Mouse (Mus musculus) stomach, embryonic 16.5 days (tissue): ENCODE data around the gene Mavs. TPM values are rescaled to one million over a fixed set of nuclear protein-coding genes. Genes with fewer than 3 reads are reported as not detected.

Experiments used
- ATAC-seq: fragments of 200-750 bp; cut with Nextera tagmentation; 2 replicates; pipeline ENCODE4 v1.8.0; 2017; ENCODE audit warnings: moderate number of reproducible peaks, moderate TSS enrichment; ENCODE audit not compliant: insufficient read depth, low FRiP score
- H3K27ac ChIP-seq: fragments of 300-500 bp; sonication (generic); 2 replicates; pipeline ENCODE4 v1.5.1; 2014; ENCODE audit warnings: low read length
- H3K27me3 ChIP-seq: fragments of 300-500 bp; sonication (generic); 2 replicates; pipeline ENCODE4 v1.6.1; 2014; ENCODE audit warnings: low read length, control low read depth, mixed read lengths; ENCODE audit not compliant: control insufficient read depth, insufficient read depth
- H3K36me3 ChIP-seq: fragments of 300-500 bp; sonication (generic); 2 replicates; pipeline ENCODE4 v1.6.1; 2014; ENCODE audit warnings: low read length; ENCODE audit not compliant: control insufficient read depth, insufficient read depth
- H3K4me1 ChIP-seq: fragments of 300-500 bp; sonication (generic); 2 replicates; pipeline ENCODE4 v1.6.1; 2014; ENCODE audit warnings: low read length, control low read depth, mixed read lengths; ENCODE audit not compliant: control insufficient read depth, insufficient read depth
- H3K4me2 ChIP-seq: fragments of 300-500 bp; sonication (generic); 2 replicates; pipeline ENCODE4 v1.6.1; 2014; ENCODE audit warnings: low read depth, low read length, mixed read lengths
- H3K4me3 ChIP-seq: fragments of 300-500 bp; sonication (generic); replicated peaks from 2 replicates; pipeline ENCODE4 v1.5.1; 2014; ENCODE audit warnings: mild to moderate bottlenecking, low read length
- H3K9ac ChIP-seq: fragments of 300-500 bp; sonication (generic); 2 replicates; pipeline ENCODE4 v1.6.1; 2014; ENCODE audit warnings: low read length
- H3K9me3 ChIP-seq: fragments of 300-500 bp; sonication (generic); replicated peaks from 2 replicates; pipeline ENCODE4 v1.6.1; 2016; ENCODE audit warnings: low read length, control low read depth; ENCODE audit not compliant: control insufficient read depth
- WGBS: fragments of 180-500 bp; shearing (Covaris S2); extraction: QIAGEN DNeasy Blood & Tissue Kit; methylation state at CpG from one replicate; pipeline ENCODE4 v1.1.7; 2014; 5-methylcytosine and 5-hydroxymethylcytosine counted together
- polyA plus RNA-seq: library from polyadenylated mRNA; unstranded; fragments of >200 nt; fragmentation: Nextera tagmentation; extraction: Ambion mirVana; gene quantifications from 2 replicates; pipeline ENCODE4 v1.2.1, GENCODE M21; 2015

Mavs gene
- polyA plus RNA-seq, 1 experiment from 2014 or later, result 23.7 TPM

- Histone ChIP-seq H3K36me3 (no peaks in the 10 kb centered on the region), H3K9me3 (no peaks in the 10 kb centered on the region), H3K27me3 (no peaks in the 10 kb centered on the region), H3K4me2 (peak overlapping the region; percentile 70), H3K4me1 (peaks cover 34% of the 10 kb centered on the region), H3K27ac (peak overlapping the region; percentile 91), H3K4me3 (peak overlapping the region; percentile 58; the same call in 1 of the 2 replicates), H3K9ac (peak overlapping the region; percentile 81)
- no peak for ATAC-seq
- whole genome bisulfite sequencing, result 76% methylated on average over 4 of the region's 4 CpGs
These were observed 24.6 kb upstream of the Mavs start for GRCm38 (mm10) chr2:131209125-131209795.

GRCm38 (mm10) chr2:131209969-131210792 is 23.7 kb upstream of the Mavs start:
- Histone ChIP-seq H3K27me3 (no peaks in the 10 kb centered on the region), H3K27ac (peak overlapping the region; percentile 91), H3K9me3 (no peaks in the 10 kb centered on the region), H3K4me2 (peak overlapping the region; percentile 70), H3K9ac (peak overlapping the region; percentile 81), H3K4me1 (peaks cover 25% of the 10 kb centered on the region), H3K36me3 (no peaks in the 10 kb centered on the region), H3K4me3 (peak overlapping the region; percentile 58)
- peak; percentile 96 for ATAC-seq
- under 1% methylated on average over 50 of the region's 50 CpGs for WGBS

GRCm38 (mm10) chr2:131211026-131211615 is 22.7 kb upstream of the Mavs start:
- no peak for ATAC-seq
- Histone ChIP-seq H3K4me1 (peaks cover 21% of the 10 kb centered on the region), H3K27me3 (no peaks in the 10 kb centered on the region), H3K36me3 (no peaks in the 10 kb centered on the region), H3K27ac (peak overlapping the region; percentile 91), H3K9me3 (no peaks in the 10 kb centered on the region), H3K4me3 (peak overlapping the region; percentile 58), H3K4me2 (peak overlapping the region; percentile 70), H3K9ac (peak overlapping the region; percentile 81)
- WGBS, result 62% methylated on average over 9 of the region's 9 CpGs

GRCm38 (mm10) chr2:131213773-131214172 is 20.1 kb upstream of the Mavs start:
- H3K9ac ChIP-seq, result peak overlapping the region; percentile 1; the same call in 1 of the 2 replicates
- no peaks in the 10 kb centered on the region for H3K36me3 ChIP-seq
- peaks cover 21% of the 10 kb centered on the region for H3K4me1 ChIP-seq
- no peak overlapping the region for H3K4me2 ChIP-seq
- no peak overlapping the region; the same call in 1 of the 2 replicates for H3K27ac ChIP-seq
- no peaks in the 10 kb centered on the region for H3K9me3 ChIP-seq
- H3K4me3 ChIP-seq, result no peak overlapping the region
- 75% methylated on average over 7 of the region's 7 CpGs for WGBS
- ATAC-seq, result no peak
- H3K27me3 ChIP-seq, result no peaks in the 10 kb centered on the region

- Histone ChIP-seq H3K4me2 (no peak overlapping the region), H3K27ac (no peak overlapping the region), H3K4me1 (peaks cover 10% of the 10 kb centered on the region; the same call in 1 of the 2 replicates), H3K27me3 (no peaks in the 10 kb centered on the region), H3K9ac (no peak overlapping the region), H3K4me3 (no peak overlapping the region), H3K36me3 (no peaks in the 10 kb centered on the region), H3K9me3 (no peaks in the 10 kb centered on the region)
- ATAC-seq, result no peak
- WGBS, result 68% methylated on average over 7 of the region's 7 CpGs
These were observed 17.7 kb upstream of the Mavs start for GRCm38 (mm10) chr2:131215941-131216858.

GRCm38 (mm10) chr2:131220030-131220429 is 13.8 kb upstream of the Mavs start:
- ATAC-seq, result no peak
- Histone ChIP-seq H3K36me3 (no peaks in the 10 kb centered on the region), H3K9ac (no peak overlapping the region), H3K9me3 (no peaks in the 10 kb centered on the region), H3K27ac (no peak overlapping the region), H3K4me1 (no peaks in the 10 kb centered on the region), H3K4me2 (no peak overlapping the region), H3K4me3 (no peak overlapping the region), H3K27me3 (no peaks in the 10 kb centered on the region)
- 58% methylated on average over 4 of the region's 4 CpGs for WGBS

GRCm38 (mm10) chr2:131221853-131222515 is 11.9 kb upstream of the Mavs start:
- H3K4me1 ChIP-seq, result no peaks in the 10 kb centered on the region
- no peaks in the 10 kb centered on the region for H3K27me3 ChIP-seq
- H3K27ac ChIP-seq, result no peak overlapping the region
- no peak overlapping the region for H3K4me2 ChIP-seq
- no peaks in the 10 kb centered on the region for H3K36me3 ChIP-seq
- H3K4me3 ChIP-seq, result no peak overlapping the region
- H3K9me3 ChIP-seq, result no peaks in the 10 kb centered on the region
- H3K9ac ChIP-seq, result no peak overlapping the region
- 58% methylated on average over 3 of the region's 3 CpGs for WGBS
- no peak for ATAC-seq

GRCm38 (mm10) chr2:131222562-131222961 is 11.3 kb upstream of the Mavs start:
- H3K36me3 ChIP-seq, result no peaks in the 10 kb centered on the region
- no peak overlapping the region for H3K4me3 ChIP-seq
- no peak overlapping the region for H3K4me2 ChIP-seq
- no peaks in the 10 kb centered on the region for H3K4me1 ChIP-seq
- no peaks in the 10 kb centered on the region for H3K9me3 ChIP-seq
- ATAC-seq, result no peak
- WGBS, result 44% methylated on average over 5 of the region's 5 CpGs
- peaks cover 2% of the 10 kb centered on the region; the same call in 1 of the 2 replicates for H3K27me3 ChIP-seq
- H3K27ac ChIP-seq, result no peak overlapping the region
- H3K9ac ChIP-seq, result no peak overlapping the region
